Mouse (Mus musculus) gastrocnemius, adult 2 months (tissue): ENCODE data around the gene Usp51. TPM values are rescaled to one million over a fixed set of nuclear protein-coding genes. Genes with fewer than 3 reads are reported as not detected.
"Not testable (repeated sequence)": the region's sequence is repeated elsewhere in the genome, so short reads cannot be mapped to it uniquely, and the experiment has no call there.

ENCODE experiments used
- DNase-seq: peaks from one replicate; pipeline ENCODE4 v3.0.0; 2022
- H3K27ac ChIP-seq: fragments of 200-600 bp; 2 replicates; pipeline ENCODE4 v1.8.1; 2022; ENCODE audit warnings: mild to moderate bottlenecking
- H3K4me3 ChIP-seq: fragments of 200-600 bp; 2 replicates; pipeline ENCODE4 v1.8.1; 2022; ENCODE audit warnings: mild to moderate bottlenecking, moderate library complexity
- CTCF ChIP-seq: fragments of 200-600 bp; IDR thresholded peaks from 2 replicates; pipeline ENCODE4 v1.8.1; 2022; ENCODE audit warnings: antibody characterized with exemption, mild to moderate bottlenecking, moderate library complexity
- intact Hi-C: fragments of 180-260 bp; cut with DNase I; formaldehyde crosslinking; loops from one replicate; pipeline ENCODE4 v1.15.1; 2025
- long read RNA-seq, 2 experiments: library from polyadenylated mRNA; stranded (forward); transcript quantifications; one replicate each; pipeline ENCODE4 v2.0.0; 2021
- total RNA-seq, 2 experiments: library from RNA; stranded (reverse); gene quantifications; 2 replicates each; pipeline ENCODE4 v1.2.3; 2021

The Usp51 gene
- not detected for total RNA-seq
- long read RNA-seq, experiment 1, result 0 reads
- long read RNA-seq, experiment 2, result 0 reads

- peak; percentile 21 for DNase-seq
- peak within 1 kb of the TSS; percentile 80 for H3K4me3 ChIP-seq
- peak within 1 kb of the TSS; percentile 46; the same call in 1 of the 2 replicates for H3K27ac ChIP-seq
- peak; percentile 41; the same call in 1 of the 2 replicates for TF ChIP-seq CTCF
- intact Hi-C loops, result no loop called here
Measured at GRCm38 (mm10) chrX:153006387-153006841, at the start of gene Usp51. Gene Usp51, plus strand, starts transcription at chrX:153006469.

GRCm38 (mm10) chrX:152969606-152970005, 36.7 kb upstream of the Usp51 start:
- H3K4me3 ChIP-seq, result no peak overlapping the region
- intact Hi-C loops, result no loop called here
- TF ChIP-seq CTCF, result no peak
- H3K27ac ChIP-seq, result no peak overlapping the region
- DNase-seq, result peak; percentile 18

- intact Hi-C loops, DNase-seq, H3K27ac ChIP-seq: not testable (repeated sequence)
- H3K4me3 ChIP-seq, result peak overlapping the region; percentile 64
Measured at GRCm38 (mm10) chrX:152973476-152974203, 32.6 kb upstream of the Usp51 start.

GRCm38 (mm10) chrX:152974204-152974661, 32.0 kb upstream of the Usp51 start:
- intact Hi-C loops, result no loop called here
- Histone ChIP-seq H3K27ac (no peak overlapping the region), H3K4me3 (peak overlapping the region; percentile 64)
- TF ChIP-seq CTCF, result no peak
- no peak for DNase-seq

GRCm38 (mm10) chrX:152976538-152976937, 29.7 kb upstream of the Usp51 start:
- intact Hi-C loops, result no loop called here
- no peak overlapping the region for H3K4me3 ChIP-seq
- H3K27ac ChIP-seq, result no peak overlapping the region
- DNase-seq, result no peak
- TF ChIP-seq CTCF, result no peak

- TF ChIP-seq CTCF, result peak; percentile 29
- intact Hi-C loops, result loop anchor here (10.0 kb wide), 1 partner anchor 60 kb away; no protein-coding TSS in a partner anchor
- Histone ChIP-seq H3K4me3 (no peak overlapping the region), H3K27ac (no peak overlapping the region)
- DNase-seq, result no peak
Measured at GRCm38 (mm10) chrX:152985009-152985408, 21.3 kb upstream of the Usp51 start.

- intact Hi-C loops, result loop anchor here (10.0 kb wide), 1 partner anchor 65 kb away; no protein-coding TSS in a partner anchor
- H3K27ac ChIP-seq, H3K4me3 ChIP-seq, DNase-seq: not testable (repeated sequence)
Measured at GRCm38 (mm10) chrX:152989852-152990251, 16.4 kb upstream of the Usp51 start.

GRCm38 (mm10) chrX:152996105-152996504, 10.2 kb upstream of the Usp51 start:
- DNase-seq, intact Hi-C loops, H3K27ac ChIP-seq, H3K4me3 ChIP-seq: not testable (repeated sequence)

GRCm38 (mm10) chrX:153007021-153007684, 884 bp downstream of the Usp51 start:
- TF ChIP-seq CTCF, result no peak
- Histone ChIP-seq H3K4me3 (peak overlapping the region; percentile 80), H3K27ac (peak overlapping the region; percentile 46; the same call in 1 of the 2 replicates)
- peak; percentile 55 for DNase-seq
- intact Hi-C loops, result no loop called here

- DNase-seq, result no peak
- H3K4me3 ChIP-seq, result peak overlapping the region; percentile 80
- no peak for TF ChIP-seq CTCF
- no peak overlapping the region for H3K27ac ChIP-seq
- intact Hi-C loops, result no loop called here
Measured at GRCm38 (mm10) chrX:153007685-153008047, 1.4 kb downstream of the Usp51 start.

GRCm38 (mm10) chrX:153025255-153025654, 19.0 kb downstream of the Usp51 start:
- intact Hi-C loops, H3K4me3 ChIP-seq, DNase-seq, H3K27ac ChIP-seq: not testable (repeated sequence)

- H3K4me3 ChIP-seq, intact Hi-C loops, H3K27ac ChIP-seq, DNase-seq: not testable (repeated sequence)
Measured at GRCm38 (mm10) chrX:153025709-153026108, 19.4 kb downstream of the Usp51 start.

- H3K27ac ChIP-seq, H3K4me3 ChIP-seq, DNase-seq, intact Hi-C loops: not testable (repeated sequence)
Measured at GRCm38 (mm10) chrX:153031547-153031946, 25.3 kb downstream of the Usp51 start.
